Mouse (Mus musculus): Measurements from ENCODE around the gene Phldb1. TPM values are rescaled to one million over a fixed set of nuclear protein-coding genes. Genes with fewer than 3 reads are reported as not detected.

Phldb1 gene
- polyA plus RNA-seq, 1 experiment = 9.0 TPM

DNA sequence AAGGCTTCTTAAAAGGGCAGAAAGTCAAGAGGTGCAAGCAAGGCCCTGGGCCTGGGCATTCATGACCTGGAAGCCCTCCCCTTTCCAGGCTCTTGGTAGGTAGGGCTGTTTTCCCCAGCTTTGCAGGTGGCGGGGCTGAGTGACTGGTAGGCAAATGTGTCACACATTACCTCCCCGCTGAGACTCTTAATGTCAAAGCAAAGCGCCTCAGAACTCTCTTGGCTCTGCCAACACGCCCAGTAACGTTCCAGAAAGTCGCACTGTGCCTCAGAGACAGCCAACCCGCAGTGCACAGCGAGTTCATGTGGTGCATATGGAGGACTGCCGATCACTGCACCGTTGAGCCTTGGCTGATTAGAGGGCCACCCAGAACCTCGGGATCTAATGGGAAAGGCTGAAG, 41.9 kb downstream of the Phldb1 start:
- no peak for TF ChIP-seq GATA1 (IDR thresholded peaks at IDR 0.05; ENCODE audit: low read length)

DNA sequence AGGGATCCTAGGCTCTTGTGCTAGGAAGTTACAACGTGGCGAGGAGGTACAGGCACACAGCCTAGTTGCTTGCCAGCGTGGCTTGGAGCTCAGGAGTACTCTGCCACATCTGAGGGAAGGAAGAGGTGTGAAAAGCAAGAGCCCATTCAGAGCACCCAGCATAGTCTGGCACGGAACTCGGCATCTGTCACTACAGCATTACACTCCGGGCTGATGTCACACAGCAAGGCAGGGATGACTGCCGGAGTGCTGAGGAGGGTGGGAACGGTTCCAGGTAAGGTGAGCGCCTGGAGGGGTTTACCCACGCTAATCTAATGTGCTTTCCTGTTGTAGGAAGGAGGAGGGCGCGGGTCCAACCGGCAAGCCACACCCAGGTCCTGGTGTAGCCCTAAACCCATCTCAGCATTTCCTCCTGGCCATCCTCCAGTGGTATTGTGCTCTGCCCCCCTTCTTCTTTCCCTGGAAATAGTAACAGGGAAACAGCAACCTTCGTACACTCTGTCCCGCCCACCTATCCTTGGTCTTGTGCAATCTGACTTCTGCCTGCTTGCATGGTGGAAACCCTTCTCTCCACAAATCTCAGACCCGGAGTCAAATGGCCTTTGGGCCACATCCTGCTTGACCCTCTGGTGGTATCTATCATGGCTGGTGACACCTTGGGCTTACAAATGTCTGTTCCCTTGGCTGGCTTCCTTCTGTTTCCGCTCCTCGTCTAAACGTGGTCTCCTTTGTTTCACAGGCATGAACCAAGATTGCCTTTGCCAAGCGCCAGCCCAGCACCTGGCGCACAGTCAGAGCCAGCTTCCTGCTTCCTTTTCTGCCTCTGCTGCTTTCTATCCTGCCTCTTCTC, 43.1 kb downstream of the Phldb1 start:
- TF ChIP-seq GATA1 (IDR thresholded peaks at IDR 0.05; ENCODE audit: low read length) = no peak

DNA sequence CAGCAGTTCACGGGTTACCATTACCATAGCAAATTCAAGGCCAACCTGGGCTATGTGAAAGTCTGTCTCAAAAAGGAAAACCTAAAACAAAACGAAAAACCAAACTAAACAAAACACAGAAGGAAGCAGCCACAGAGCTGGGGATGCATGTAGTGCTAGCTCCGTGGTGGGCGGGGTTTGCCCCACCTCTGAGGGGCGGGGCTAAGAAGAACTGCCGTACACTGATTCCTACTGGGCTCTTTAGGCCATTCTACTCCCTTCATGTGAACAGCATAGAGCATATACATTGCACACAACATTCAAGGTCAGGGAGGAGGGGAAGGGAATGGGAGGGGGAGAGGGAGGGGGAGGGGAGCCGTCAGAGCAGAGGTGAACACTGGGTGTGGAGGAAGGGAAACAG, 44.4 kb downstream of the Phldb1 start:
- TF ChIP-seq GATA1 (IDR thresholded peaks at IDR 0.05; ENCODE audit: low read length) = no peak

DNA sequence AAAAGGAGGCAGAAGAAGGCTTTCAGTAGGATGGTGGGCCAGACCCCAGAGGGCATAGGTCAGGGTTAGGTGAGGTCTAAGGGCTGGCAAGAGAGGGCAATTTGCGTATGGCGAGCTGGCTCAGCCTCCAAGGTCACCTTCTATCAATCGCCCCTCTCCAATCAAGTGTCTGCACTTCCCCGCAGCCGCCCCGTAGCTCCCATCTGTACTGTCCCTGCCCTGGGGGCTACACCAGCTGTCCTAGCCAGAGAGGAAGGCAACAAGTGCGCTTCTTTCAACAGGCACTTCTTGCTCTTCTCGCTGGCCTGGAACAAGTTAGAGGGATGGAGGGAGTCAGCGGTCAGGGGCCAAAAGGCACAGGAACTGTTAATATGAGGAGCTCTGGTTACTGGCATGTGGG, 47.0 kb downstream of the Phldb1 start:
- TF ChIP-seq GATA1 (IDR thresholded peaks at IDR 0.05; ENCODE audit: low read length) = no peak

DNA sequence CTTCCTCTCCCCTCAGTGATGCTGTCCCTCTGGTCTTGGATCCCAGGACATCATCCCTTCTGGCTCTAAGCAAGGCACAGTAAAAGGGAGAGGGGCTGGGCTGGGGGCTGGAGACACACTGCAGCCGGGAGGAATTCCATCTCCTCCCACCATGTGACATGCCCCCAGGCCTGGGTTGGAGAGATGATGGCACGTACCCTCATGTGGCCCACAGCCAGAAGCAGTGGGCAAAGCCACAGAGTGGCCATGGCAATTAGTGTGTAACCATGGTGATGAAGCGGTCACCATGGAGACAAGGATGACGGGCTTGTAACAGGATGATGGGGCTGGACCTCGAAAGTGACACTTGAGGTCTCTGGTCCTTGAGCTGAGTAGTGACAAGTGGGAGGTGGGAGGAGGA, 48.4 kb downstream of the Phldb1 start:
- TF ChIP-seq GATA1 (IDR thresholded peaks at IDR 0.05; ENCODE audit: low read length) = no peak

DNA sequence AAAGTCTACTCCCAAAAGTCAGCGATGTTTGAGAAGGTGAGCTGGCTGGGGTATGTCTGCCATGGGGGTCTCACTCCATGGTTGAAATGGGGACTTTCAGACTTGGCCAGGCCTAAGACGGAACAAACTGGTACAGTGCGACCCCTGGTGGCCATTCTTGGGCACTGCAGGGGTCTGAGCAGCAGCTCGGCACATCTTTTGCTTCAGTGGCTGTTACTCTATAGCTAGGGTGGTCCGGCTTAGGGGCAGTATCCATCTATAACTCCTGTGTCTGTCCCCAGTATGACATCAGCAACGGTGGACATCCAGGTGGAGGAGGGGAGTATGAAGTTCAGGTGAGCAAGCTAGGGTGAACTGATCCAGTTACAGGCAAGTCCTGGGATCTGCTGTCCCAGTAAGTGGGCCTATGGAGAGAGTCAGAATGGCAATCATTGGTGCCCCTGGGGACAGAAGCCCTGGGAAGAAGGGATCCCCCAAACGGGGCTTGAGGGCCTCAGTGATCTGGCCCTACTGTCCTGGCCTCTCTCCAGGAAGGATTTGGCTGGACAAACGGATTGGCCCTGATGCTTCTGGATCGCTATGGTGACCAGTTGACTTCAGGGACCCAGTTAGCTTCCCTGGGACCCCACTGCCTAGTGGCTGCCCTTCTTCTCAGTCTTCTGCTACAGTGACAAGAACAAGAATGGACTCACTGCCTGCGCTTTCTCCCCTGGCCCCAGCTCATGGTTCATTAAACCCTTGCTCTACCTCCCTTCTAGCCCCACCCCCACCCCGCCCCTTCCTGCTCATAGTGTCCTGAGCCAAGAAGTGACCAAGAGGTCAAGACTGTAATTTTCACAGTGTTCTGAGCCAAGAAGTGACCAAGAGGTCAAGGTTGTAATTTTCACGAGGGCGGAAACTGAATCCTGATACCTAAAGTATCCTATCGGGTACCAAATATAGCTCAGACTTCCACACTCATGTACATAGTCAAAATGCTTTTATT, 49.4 kb downstream of the Phldb1 start:
- TF ChIP-seq GATA1 (IDR thresholded peaks at IDR 0.05; ENCODE audit: low read length) = no peak

DNA sequence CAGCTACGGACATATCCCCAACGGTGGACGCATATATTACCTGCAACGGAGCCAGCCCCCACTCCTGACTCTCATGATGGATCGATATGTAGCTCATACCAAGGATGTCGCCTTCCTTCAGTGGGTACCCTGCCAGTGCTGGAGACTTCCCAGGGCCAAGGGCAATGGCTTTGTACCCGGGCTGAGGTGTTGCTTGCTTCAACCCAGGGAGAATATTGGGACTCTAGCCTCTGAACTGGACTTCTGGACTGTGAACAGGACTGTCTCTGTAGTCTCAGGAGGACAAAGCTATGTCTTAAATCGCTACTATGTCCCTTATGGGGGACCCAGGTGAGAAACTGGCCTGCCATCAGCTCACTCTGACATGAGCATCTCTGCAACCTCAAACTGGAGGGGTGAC, 52.0 kb downstream of the Phldb1 start:
- no peak for TF ChIP-seq GATA1 (IDR thresholded peaks at IDR 0.05; ENCODE audit: low read length)

DNA sequence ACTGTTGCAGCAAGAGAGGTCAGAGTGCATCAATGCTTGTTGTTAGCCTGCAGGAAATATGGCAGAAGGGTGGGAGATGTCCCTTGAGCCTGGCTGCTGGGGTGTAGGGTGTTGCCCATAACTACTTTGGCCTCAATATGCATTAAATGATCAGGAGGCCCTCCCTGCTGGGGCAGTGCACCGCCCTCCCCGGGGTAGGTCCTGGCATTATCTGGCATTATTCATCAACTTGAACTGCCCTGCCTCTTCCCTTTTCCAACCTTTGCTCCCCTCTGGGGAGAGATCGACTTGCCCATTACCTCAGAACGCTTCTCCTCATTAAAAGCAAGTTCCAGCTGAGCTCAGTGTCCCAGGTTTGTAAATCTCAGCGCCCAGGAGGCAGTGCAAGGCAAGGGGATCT, 55.4 kb downstream of the Phldb1 start:
- TF ChIP-seq GATA1 (IDR thresholded peaks at IDR 0.05; ENCODE audit: low read length) = no peak

DNA sequence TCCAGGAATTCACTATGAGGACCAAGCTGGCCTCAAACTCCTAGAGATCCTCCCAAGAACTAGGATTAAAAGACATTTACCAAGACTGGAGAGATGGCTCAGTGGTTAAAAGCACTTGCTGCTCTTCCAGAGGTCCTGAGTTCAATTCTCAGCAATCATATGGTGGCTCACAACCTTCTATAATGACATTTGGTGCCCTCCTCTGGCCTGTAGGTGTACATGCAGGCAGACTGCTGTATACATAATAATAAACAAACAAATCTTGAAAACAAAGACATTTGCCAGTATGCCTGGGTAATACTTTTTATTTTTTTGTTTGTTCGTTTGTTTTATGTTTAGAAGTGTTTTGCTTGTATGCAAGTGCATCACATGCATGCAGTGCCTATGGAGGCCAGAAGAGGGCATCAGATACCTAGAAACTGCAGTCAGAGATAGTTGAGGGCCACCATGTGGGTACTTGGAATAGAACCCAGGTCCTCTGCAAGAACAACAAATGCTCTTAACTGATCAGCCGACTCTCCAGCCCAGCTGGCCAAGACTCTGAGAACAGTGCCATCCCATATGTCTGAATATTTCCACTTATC, 56.6 kb downstream of the Phldb1 start:
- TF ChIP-seq GATA1 (IDR thresholded peaks at IDR 0.05; ENCODE audit: low read length) = no peak

DNA sequence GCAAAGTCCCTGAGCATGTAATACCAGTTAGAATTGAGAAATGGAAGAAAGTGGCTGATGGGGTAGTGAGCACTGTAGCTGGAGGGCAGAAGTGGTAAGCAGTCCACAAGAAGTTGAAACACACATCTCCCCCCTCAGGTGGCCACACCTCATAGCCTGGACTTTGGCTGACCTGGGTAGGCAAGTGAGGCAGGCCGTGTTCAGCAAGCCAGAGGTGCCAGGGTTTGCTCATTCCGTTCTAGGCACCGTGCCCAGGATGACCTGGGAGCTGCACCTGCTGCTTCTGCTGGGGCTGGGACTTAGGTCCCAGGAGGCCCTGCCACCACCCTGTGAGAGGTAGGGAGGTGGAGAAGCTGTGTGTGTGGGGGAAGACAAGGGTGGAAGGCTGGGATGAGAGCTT, 62.0 kb downstream of the Phldb1 start, which contains the start of gene Treh:
Gene Treh, plus strand, starts transcription at position 229 of the 400 bp plus-strand sequence.
- no peak for TF ChIP-seq GATA1 (IDR thresholded peaks at IDR 0.05; ENCODE audit: low read length)

DNA sequence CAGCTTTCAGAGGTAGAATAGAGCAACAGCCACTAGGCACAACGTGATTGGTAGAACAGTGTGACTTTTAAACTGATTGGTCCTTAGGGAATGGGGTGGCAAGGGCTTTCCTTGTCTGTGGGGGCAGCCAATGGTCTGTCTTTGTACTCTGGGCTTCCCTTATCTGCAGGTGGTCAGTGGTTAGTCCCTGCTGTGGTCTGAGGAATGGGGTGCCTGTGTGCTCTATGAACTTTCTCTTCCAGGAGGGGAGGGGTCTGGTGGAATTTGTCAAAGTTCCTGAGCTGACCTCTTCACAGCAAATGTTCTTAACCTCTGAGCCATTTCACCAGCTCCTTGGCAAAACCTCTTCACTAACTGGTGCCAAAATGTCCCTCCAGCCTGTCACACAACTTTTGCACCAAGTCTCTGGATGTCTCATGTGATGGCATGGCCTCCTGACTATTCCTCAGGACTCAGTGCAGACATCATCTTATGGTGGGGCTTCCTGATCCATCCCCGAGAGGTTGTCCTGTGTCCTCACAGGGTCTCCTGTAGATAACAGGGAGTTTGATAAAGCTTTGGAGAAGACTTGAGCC, 62.6 kb downstream of the Phldb1 start:
- no peak for TF ChIP-seq GATA1 (IDR thresholded peaks at IDR 0.05; ENCODE audit: low read length)

DNA sequence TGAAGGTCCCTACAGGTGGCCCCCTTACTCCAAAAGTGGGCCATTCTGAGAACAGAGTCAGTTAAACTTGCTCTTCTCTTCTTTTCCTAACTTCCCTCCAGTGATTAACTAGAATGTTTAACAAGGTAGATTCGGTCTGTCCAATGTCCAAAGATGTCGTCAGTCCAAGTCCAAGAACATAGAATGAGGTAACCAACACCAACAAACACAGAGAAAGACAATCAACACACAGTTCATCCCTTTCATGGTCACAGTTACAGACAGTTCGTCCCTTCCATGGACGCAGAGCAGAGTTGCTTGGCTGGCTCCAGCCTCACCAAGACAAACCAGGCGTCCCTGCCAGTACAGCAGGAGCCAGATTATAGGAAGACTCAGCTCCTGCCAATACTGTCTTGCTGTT, 63.6 kb downstream of the Phldb1 start:
- no peak for TF ChIP-seq GATA1 (IDR thresholded peaks at IDR 0.05; ENCODE audit: low read length)

DNA sequence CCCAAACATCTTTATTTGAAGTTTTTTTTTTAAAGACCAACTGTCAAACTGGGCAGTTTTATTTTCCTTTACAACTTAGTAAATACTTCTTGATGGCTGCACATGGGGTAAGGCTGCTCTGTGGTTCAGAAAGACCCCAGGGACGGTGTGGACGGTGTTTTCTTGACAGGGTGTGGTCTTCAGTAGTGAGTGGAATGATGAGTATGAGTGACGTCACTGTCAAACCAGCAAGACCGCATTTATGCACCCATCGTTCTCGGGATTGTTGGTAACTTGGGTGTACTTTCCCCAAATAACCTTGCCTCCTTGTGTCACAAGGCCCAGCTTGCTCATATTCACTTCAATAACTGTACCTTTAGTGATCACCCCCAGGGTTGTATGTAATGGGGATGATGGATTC, 71.3 kb downstream of the Phldb1 start:
- no peak for TF ChIP-seq GATA1 (IDR thresholded peaks at IDR 0.05; ENCODE audit: low read length)

DNA sequence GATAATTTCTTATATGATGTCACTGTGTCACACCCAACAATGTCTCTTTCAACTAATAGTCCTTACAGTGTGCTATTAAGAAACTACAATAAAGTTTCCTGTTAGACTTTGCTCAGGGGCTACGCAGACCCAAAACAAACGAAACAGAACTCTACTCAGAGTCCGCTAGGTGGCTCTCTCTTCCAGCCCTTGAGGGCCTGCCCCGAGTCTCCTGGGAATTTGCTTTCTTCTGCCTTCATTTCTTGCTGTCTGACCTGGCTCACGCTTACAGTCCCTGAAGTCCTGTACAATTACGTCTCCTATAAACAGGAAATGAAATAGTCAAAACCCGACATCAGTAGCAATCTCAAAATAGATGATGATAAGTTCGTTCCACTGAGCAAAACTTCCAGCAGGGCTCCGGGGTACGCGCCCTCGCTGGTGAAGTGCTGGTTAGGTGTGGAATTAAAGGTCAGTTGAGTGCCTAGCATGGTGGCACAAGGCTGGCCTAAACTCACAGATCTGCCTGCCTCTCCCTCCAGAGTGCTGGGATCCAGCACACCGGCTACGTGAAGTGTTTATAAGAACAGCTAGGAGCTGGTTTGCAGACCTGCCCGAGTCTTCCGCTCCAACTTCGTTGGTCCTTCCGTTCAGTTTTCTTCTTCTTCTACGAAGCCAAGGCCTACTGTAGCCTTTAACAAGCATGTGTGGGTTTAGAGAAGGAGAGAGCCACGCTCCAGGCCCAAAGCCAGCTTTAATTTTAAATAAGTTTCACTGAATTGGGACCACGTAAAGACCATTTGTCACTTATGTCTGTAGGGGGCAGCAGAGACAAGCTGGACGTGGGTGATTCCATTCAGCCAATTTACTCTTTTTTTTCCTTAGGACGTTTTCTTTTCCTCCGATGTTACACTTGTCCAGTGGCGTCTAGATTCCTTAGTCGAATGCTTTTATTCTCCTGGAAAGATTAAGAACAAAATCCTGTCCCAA, 79.6 kb downstream of the Phldb1 start:
- no peak for TF ChIP-seq GATA1 (IDR thresholded peaks at IDR 0.05; ENCODE audit: low read length)

Measured in G1E-ER4 (cell line).